Mouse (Mus musculus) thymus, postnatal 10 days (tissue): ENCODE results near the gene Qprt.

Source experiments
- DNase-seq, 2 experiments: peaks; one replicate each; pipeline ENCODE4 v3.0.0; 2021; ENCODE audit warnings: low spot score in 2 of 2

The Qprt gene

DNA sequence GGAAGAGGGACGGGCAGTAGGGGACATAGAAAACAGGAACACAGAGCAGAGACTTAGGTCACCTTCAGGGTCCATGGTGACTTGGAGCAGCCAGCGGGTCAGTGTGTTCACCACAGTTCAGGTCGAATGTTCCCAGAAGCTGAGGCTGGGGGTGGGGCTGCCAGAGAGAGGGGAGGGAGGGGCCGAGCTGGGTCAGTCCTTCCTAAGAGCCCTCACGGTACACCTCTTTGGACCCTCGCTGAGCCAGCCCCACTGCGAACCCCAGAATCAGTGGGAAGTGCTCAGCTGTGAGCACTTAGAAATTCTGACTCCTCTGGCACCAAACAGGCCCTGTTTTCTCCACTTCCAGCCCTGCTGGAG, at the start of gene Qprt:
Gene Qprt, minus strand, starts transcription at position 316 of the 360 bp plus-strand sequence.
- no peak for DNase-seq

- DNase-seq = no peak
Observed at GRCm38 (mm10) chr7:127166501-127166900, 44.5 kb upstream of the Qprt start.

DNA sequence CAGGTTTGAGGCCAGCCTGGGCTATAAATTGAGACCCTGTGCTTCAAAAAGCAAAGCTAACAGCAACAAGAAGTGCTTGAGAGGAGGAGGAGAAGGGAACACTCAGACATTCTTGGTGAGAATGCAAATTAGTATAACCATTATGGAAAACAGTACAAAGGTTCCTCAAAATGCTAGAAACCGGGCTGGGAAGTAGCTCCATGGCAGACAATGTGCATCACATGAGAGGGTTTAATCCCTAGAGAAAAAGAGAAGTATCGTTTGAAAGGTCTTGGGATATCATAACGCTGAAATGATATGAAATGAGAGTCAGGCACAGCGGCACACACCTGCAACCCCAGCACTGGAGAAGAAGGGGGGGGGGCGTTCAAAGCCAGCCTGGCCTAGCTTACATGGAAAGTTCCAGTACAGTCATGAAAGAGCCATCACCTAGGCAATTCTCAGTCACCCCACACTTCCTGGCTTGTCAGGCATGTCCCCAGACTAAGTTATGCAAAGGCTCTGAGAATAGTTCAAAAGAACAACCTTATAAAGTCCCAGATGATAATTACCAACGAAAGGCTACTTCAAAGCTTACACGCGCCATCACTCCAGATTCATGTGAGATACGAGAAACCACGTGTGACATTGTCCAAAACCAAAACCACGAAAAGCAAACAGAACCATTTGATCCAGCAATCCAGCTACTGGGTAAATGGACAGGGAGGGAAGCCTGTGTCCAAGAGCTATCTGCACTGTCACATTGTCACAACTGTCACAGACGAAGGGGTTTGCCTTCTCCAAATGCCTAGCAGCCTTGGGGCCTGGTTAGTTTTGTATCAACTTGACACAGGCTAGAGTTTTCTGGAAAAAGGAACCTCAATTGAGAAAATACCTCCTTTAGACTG, 43.8 kb upstream of the Qprt start:
- DNase-seq = no peak

- DNase-seq = no peak
Observed at GRCm38 (mm10) chr7:127164002-127164401, 42.0 kb upstream of the Qprt start.

DNA sequence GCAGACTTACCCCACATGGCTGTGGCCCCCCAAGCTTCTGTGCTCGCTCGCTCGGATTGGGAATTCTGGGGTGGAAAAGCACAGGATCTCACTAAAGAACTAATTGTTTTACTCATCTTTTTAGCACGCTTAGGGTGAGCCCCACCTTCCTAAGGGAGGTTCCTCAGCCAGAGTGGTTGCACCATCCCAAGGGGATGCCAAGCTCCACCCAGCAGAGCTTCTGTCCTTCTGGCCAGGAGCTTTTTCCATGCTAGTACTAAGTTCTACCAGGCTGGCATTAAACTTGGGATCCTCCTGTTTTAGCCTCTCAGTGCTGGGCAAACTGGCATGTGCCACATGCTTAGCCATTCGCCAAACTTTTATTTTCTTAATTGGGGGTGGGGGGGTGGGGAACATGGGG, 40.5 kb upstream of the Qprt start:
- DNase-seq = no peak

DNA sequence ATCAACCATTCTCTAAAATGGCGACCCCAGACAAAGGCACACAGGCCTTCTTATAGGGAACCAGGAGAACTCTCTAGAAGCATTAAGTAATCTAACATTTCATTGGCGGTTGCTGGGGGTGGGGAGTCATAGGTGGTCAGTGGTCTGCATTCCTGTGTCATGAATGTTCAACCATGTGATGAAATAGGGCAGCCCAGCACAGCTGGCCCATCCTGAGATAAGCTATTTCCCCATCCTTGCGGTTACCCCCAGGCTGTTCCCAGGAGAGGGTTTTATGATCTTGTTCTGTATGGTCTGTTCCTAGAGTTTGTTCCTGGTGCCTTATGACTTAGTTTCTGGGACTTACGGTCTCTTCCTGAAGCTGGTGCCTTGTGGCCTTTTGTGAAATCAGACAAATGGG, 35.5 kb upstream of the Qprt start:
- DNase-seq = no peak

- no peak for DNase-seq
Observed at GRCm38 (mm10) chr7:127153477-127153876, 31.5 kb upstream of the Qprt start.

- no peak for DNase-seq
Observed at GRCm38 (mm10) chr7:127152464-127152863, 30.4 kb upstream of the Qprt start.

DNA sequence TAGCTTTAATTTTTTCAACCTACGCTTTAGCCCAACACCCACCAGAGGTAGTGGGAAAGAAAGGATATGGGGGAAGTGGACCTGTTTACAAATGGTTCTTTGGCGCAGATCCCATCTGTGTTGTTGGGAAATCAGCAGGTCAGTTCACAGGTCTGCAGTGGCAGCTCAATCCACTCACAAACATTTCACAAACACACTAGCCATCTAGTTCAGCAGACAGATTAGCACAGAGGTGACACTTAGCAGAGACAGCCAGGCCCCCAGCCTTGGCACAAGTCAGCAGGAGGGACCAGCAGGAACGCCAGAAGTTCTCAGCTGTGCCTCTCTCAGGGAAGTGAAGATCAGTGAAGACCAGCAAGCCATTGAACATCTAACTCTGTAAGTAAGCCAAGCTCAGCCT, 25.9 kb upstream of the Qprt start:
- no peak for DNase-seq

GRCm38 (mm10) chr7:127146267-127146603, 24.2 kb upstream of the Qprt start:
- DNase-seq = no peak

DNA sequence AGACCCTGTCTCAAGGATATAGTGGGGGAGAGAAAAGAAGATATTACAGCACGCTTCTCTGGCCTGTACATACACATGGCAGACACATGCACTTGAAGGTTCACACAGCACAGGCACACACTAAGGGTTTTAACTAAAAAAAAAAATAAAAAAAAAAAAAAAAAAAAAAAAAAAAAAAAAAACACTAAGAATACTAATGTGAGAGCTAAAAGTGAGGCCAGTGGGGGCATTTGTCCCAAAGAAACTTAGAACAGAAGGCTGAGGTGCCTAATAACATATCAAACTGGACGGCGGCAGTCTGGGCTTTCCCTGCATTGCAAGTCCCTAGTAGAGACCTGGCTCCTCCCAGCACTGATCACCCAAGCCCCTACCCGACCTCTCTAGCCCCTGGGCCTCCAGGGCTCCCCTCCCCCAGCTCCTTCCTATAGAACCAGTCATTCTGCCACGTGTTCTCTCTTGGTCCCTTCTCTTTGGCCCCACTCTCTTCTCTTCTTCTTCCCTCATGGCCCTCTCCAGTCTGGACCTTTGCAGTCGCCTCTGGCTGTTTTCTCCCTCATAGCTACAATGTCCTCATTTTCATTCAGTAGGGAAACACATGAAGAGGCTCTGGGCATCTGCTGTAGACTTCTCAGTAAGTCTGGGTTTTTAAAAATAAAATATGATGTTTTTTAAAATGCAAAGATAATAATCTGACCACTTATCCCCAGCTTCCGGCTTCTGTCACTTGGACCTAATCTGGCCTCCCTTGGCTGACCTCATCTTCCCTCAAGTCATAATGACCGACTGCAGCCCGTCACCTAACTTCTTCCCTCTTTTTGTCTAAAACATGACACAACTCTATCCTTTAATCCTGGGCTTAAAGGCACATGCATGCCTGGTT, 23.6 kb upstream of the Qprt start:
- DNase-seq = no peak

DNA sequence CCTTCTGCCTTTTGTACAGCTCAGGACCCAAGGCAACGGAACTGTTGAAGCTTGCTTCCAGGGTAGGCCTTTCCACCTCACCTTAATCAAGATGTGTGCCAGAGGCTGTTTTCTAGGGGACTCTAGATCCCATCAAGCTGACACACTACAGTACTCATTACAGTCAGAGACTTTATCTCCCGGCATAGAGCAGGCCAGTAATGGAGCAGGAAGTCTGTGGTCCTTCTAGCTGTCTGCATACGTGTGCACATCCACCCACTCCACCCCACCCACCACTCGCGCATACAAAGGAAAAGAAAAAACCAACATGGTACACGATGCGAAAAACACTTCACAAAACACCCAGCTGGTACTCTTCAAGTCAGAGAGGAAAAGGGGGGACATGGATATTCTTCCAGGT, 22.4 kb upstream of the Qprt start:
- DNase-seq = peak; percentile 19 to 30

GRCm38 (mm10) chr7:127142666-127143065, 20.6 kb upstream of the Qprt start:
- DNase-seq = no peak

DNA sequence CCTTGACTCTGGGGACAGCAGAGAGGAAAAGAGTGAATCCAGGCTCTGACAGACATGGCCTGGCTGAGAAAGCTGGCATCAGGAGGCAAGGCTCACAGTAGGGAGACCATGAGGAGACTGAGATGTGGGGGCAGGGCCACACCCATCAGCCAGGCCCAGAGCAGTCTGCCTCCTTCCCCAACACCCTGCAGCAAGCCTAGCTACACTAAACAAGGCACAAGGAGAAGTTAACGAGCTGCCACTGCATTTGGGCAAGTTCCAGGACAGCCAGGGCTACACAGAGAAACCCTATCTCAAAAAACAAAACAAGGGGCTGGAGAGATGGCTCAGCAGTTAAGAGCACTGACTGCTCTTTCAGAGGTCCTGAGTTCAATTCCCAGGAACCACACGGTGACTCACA, 20.2 kb upstream of the Qprt start:
- DNase-seq = no peak

DNA sequence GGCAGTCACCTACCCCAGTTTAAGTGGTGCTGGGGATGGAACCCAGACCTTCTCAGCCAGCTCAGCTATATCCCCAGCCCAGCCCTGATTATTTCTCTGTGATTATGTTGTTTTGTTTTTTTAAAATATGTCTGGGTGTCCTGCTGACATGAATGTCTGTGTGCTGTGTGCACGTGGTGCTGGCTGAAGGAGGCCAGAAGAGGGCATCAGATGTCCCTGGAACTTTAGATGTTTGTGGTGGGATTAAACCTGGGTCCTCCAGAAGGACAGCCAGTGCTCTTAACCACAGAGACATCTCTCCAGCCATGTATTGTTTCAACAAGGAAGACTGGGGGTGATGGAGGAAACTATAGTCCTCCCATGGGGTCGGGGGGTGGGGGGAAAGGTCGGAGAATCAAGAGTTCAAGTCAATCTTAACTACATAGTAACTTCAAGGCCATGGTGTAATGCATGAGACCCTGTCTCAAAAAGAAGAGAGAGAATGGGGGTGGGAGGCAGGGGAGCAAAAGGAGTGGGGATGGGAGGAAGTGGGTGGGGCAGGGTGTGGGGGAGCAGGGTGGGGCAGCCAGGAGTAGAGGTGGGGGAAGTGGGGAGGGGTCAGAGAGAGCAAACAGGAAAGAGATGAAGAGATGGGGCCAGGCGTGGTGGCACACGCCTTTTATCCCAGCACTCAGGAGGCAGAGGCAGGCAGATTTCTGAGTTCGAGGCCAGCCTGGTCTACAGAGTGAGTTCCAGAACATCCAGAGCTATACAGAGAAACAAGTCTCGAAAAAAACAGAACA, 18.8 kb upstream of the Qprt start:
- no peak for DNase-seq

GRCm38 (mm10) chr7:127139562-127139961, 17.5 kb upstream of the Qprt start:
- no peak for DNase-seq

GRCm38 (mm10) chr7:127139100-127139499, 17.1 kb upstream of the Qprt start:
- no peak for DNase-seq

DNA sequence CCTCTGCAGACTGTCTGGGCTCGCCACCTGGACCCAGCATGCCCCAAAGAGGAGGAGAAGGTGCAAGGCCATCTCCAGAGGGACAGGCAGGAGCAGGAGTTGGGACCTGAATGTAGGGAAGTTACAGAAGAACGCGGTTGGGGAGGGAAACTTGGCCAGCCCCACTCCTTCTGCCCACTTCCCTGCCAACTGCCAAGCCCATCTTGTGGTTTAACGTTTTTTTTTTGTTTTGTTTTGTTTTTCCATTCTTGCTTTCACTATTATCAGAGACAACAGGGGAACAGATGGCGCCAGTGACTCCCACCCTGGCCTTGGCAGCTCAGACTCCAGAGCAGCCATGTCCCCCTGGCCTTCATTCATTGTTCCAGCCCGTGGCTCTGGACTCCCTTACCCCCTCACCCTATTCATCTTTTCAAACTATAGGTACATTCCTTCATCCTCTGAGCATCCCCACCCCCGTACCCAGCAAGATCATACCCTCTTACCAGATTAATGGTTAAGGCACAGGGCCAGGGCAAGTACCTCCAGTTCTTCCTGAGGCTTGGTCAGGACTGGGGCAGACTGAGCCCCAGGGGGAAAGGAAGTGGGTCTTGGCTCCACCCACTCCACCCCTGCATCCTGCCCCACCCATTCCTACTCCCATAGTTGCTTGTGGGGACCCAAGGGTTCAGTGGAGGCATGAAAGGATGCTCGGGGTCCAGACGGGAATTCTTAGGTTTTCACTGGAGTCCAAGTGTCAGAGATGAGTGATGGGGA, 15.4 kb upstream of the Qprt start, which contains the start of gene Spn:
Gene Spn, minus strand, starts transcription at position 562 of the 756 bp plus-strand sequence.
- peak; percentile 76 to 77 for DNase-seq

- peak; percentile 26 to 35 for DNase-seq
Observed at GRCm38 (mm10) chr7:127136181-127137071, 14.4 kb upstream of the Qprt start.

- peak; percentile 24 to 35 for DNase-seq
Observed at GRCm38 (mm10) chr7:127134821-127135447, 12.9 kb upstream of the Qprt start.
